Comparison of ENCODE assay signal across 14 mouse cellular contexts in genomic region chr13:114086801-114087200, GRCm38 (mm10).
"Had no signal": no experiment of that assay in that cellular context is flagged by ENCODE, and none has a peak within 500 bp of the region (broad histone marks: within the 10 kb centered on the region; RNA-seq: fewer than 3 reads in every experiment).

No protein-coding gene starts in this region.

- H3K4me2 ChIP-seq: lung, embryonic 15.5 days; midbrain, embryonic 13.5 days; midbrain, embryonic 15.5 days; neural tube, embryonic 12.5 days; stomach, embryonic 15.5 days had no signal

- DNase-seq: lung, adult 2 months; lung, postnatal 14 days; right cerebral cortex, postnatal 14 days; thymus, adult 2 months; thymus, postnatal 25 days; thymus, postnatal 4 days had no signal

- H3K9me3 ChIP-seq: lung, embryonic 15.5 days; midbrain, embryonic 13.5 days; midbrain, embryonic 15.5 days; neural tube, embryonic 12.5 days; stomach, embryonic 15.5 days had no signal

- H3K27me3 ChIP-seq: lung, embryonic 15.5 days; megakaryocyte, embryonic 14.5 days; midbrain, embryonic 13.5 days; midbrain, embryonic 15.5 days; neural tube, embryonic 12.5 days; stomach, embryonic 15.5 days had no signal

- ATAC-seq: midbrain, embryonic 13.5 days; midbrain, embryonic 15.5 days had no signal

- H3K36me3 ChIP-seq: lung, embryonic 15.5 days; midbrain, embryonic 13.5 days; midbrain, embryonic 15.5 days; neural tube, embryonic 12.5 days; stomach, embryonic 15.5 days had no signal

- H3K27ac ChIP-seq: lung, embryonic 15.5 days; macrophage; midbrain, embryonic 13.5 days; midbrain, embryonic 15.5 days; neural tube, embryonic 12.5 days; stomach, embryonic 15.5 days; stomach, postnatal 0 days had no signal

- H3K4me1 ChIP-seq: megakaryocyte, embryonic 14.5 days; midbrain, embryonic 13.5 days; midbrain, embryonic 15.5 days; neural tube, embryonic 12.5 days; stomach, embryonic 15.5 days had no signal

- H3K4me3 ChIP-seq: lung, embryonic 15.5 days; megakaryocyte, embryonic 14.5 days; midbrain, embryonic 13.5 days; midbrain, embryonic 15.5 days; neural tube, embryonic 12.5 days; stomach, embryonic 15.5 days had no signal

- H3K9ac ChIP-seq: lung, embryonic 15.5 days; midbrain, embryonic 13.5 days; midbrain, embryonic 15.5 days; neural tube, embryonic 12.5 days; stomach, embryonic 15.5 days had no signal
